Mouse (Mus musculus) heart, embryonic 12.5 days (tissue): ENCODE results near the gene Fshr. TPM values are rescaled to one million over a fixed set of nuclear protein-coding genes. Genes with fewer than 3 reads are reported as not detected.

ENCODE experiments used
- ATAC-seq: fragments of 200-750 bp; cut with Nextera tagmentation; 2 replicates; pipeline ENCODE4 v1.8.0; 2017; ENCODE audit warnings: moderate TSS enrichment, moderate library complexity; ENCODE audit not compliant: insufficient number of reproducible peaks, low FRiP score
- H3K27ac ChIP-seq: fragments of 300-500 bp; sonication (generic); 2 replicates; pipeline ENCODE4 v1.5.1; 2016; ENCODE audit warnings: mild to moderate bottlenecking, moderate library complexity; ENCODE audit not compliant: poor library complexity, severe bottlenecking
- H3K27me3 ChIP-seq: fragments of 300-500 bp; sonication (generic); replicated peaks from 2 replicates; pipeline ENCODE4 v1.6.1; 2016; ENCODE audit warnings: mild to moderate bottlenecking, moderate library complexity
- H3K36me3 ChIP-seq: fragments of 300-500 bp; sonication (generic); 2 replicates; pipeline ENCODE4 v1.6.1; 2016; ENCODE audit warnings: mild to moderate bottlenecking, moderate library complexity
- H3K4me1 ChIP-seq: fragments of 300-500 bp; sonication (generic); replicated peaks from 2 replicates; pipeline ENCODE4 v1.6.1; 2016; ENCODE audit warnings: mild to moderate bottlenecking
- H3K4me2 ChIP-seq: fragments of 300-500 bp; sonication (generic); 2 replicates; pipeline ENCODE4 v1.6.1; 2016; ENCODE audit warnings: mild to moderate bottlenecking, moderate library complexity
- H3K4me3 ChIP-seq: fragments of 300-500 bp; sonication (generic); 2 replicates; pipeline ENCODE4 v1.5.1; 2016; ENCODE audit warnings: mild to moderate bottlenecking
- H3K9ac ChIP-seq: fragments of 300-500 bp; sonication (generic); 2 replicates; pipeline ENCODE4 v1.6.1; 2016; ENCODE audit warnings: mild to moderate bottlenecking, moderate library complexity
- H3K9me3 ChIP-seq: fragments of 300-500 bp; sonication (generic); replicated peaks from 2 replicates; pipeline ENCODE4 v1.6.1; 2016; ENCODE audit warnings: mild to moderate bottlenecking, moderate library complexity
- WGBS: fragments of 180-500 bp; shearing (Covaris S2); methylation state at CpG from one replicate; pipeline ENCODE4 v1.1.7; 2016; 5-methylcytosine and 5-hydroxymethylcytosine counted together
- polyA plus RNA-seq: library from polyadenylated mRNA; unstranded; fragments of >200 nt; fragmentation: Nextera tagmentation; extraction: Ambion mirVana; gene quantifications from 2 replicates; pipeline ENCODE4 v1.2.1, GENCODE M21; 2016

The Fshr gene
- polyA plus RNA-seq, 1 experiment from 2014 or later = not detected

GRCm38 (mm10) chr17:88966028-88966427, 234.4 kb downstream of the Fshr start:
- no peak overlapping the region for H3K4me3 ChIP-seq
- H3K27me3 ChIP-seq = no peaks in the 10 kb centered on the region
- no peak overlapping the region for H3K27ac ChIP-seq
- no peaks in the 10 kb centered on the region for H3K9me3 ChIP-seq
- no peaks in the 10 kb centered on the region for H3K4me1 ChIP-seq
- H3K36me3 ChIP-seq = no peaks in the 10 kb centered on the region
- no peak overlapping the region for H3K9ac ChIP-seq
- ATAC-seq = no peak
- 64% methylated on average over 3 of the region's 3 CpGs for WGBS
- no peak overlapping the region for H3K4me2 ChIP-seq

DNA sequence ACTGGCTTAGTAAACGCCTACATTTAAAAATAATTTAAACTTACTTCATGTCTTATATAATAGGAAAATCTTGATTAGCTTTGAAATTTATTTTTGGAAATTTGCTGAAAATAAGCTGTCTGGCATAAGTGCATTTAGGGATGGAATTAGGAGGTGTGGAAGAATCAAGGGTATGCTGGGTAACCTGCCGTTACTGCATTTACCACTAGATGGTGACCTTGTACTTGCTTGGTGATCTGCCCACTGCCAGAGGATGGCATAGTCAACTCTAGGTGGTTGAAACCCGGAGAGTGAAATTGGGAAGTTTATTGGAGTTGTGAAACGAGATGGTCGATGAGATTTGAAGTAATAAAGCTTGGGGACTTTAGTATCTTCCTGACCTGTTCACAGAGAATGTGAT, 246.5 kb downstream of the Fshr start:
- H3K27me3 ChIP-seq = no peaks in the 10 kb centered on the region
- ATAC-seq = no peak
- WGBS = 27% methylated on average over 5 of the region's 5 CpGs
- no peak overlapping the region for H3K4me2 ChIP-seq
- H3K27ac ChIP-seq = no peak overlapping the region
- no peaks in the 10 kb centered on the region for H3K36me3 ChIP-seq
- no peak overlapping the region for H3K4me3 ChIP-seq
- H3K4me1 ChIP-seq = no peaks in the 10 kb centered on the region
- H3K9me3 ChIP-seq = no peaks in the 10 kb centered on the region
- no peak overlapping the region for H3K9ac ChIP-seq

- WGBS = 24% methylated on average over 4 of the region's 4 CpGs
- no peak for ATAC-seq
- H3K9me3 ChIP-seq = no peaks in the 10 kb centered on the region
Measured at GRCm38 (mm10) chr17:88938153-88938681, 262.3 kb downstream of the Fshr start.

DNA sequence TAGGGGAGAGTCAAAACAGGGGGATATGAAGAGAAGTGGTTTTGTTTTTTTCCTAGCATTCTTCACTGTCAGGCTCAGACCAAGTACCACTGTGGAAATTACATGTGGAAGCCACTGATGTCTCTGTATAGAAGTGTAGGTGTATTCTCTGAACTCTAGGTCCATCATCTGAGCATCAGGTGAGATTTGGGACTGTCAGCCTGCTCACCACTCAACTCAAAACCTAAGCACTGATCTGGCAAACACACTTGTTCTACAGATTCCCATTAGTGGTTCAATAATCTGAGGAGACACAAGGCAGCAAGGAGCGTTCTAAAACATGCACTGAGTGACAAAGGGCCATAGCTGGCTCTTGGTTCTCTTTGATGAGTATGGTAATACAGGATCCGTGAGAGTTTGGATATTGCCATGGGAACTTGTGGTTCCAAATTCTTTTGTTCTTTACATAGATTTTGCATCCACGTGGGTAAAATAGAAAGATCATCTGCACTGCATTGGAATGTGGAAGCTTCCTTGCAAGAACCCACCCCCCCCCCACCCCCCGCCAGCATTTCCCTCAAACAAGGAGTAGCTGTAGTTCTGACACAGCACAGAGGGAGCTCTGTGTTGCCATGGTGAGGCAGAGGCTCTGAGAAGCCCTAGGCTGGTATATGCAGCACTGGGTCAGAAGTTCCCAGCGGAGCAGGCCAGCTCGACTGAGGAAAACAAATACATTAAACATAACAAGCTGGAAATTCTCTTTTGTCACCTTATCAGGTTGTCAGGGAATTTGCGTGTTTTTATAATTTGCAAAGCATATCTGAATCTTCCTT, 262.9 kb downstream of the Fshr start:
- no peaks in the 10 kb centered on the region for H3K27me3 ChIP-seq
- H3K4me3 ChIP-seq = no peak overlapping the region
- H3K9ac ChIP-seq = no peak overlapping the region
- WGBS = 29% methylated on average over 7 of the region's 7 CpGs
- ATAC-seq = no peak
- H3K27ac ChIP-seq = no peak overlapping the region
- no peaks in the 10 kb centered on the region for H3K9me3 ChIP-seq
- no peak overlapping the region for H3K4me2 ChIP-seq
- peaks cover 4% of the 10 kb centered on the region; the same call in 1 of the 2 replicates for H3K4me1 ChIP-seq
- no peaks in the 10 kb centered on the region for H3K36me3 ChIP-seq

More at GRCm38 (mm10) chr17:88938153-88938681, 262.3 kb downstream of the Fshr start:
- no peaks in the 10 kb centered on the region for H3K36me3 ChIP-seq
- H3K4me2 ChIP-seq = no peak overlapping the region
- H3K4me3 ChIP-seq = no peak overlapping the region
- peaks cover 4% of the 10 kb centered on the region; the same call in 1 of the 2 replicates for H3K4me1 ChIP-seq
- no peak overlapping the region for H3K27ac ChIP-seq
- no peaks in the 10 kb centered on the region for H3K27me3 ChIP-seq
- H3K9ac ChIP-seq = no peak overlapping the region

DNA sequence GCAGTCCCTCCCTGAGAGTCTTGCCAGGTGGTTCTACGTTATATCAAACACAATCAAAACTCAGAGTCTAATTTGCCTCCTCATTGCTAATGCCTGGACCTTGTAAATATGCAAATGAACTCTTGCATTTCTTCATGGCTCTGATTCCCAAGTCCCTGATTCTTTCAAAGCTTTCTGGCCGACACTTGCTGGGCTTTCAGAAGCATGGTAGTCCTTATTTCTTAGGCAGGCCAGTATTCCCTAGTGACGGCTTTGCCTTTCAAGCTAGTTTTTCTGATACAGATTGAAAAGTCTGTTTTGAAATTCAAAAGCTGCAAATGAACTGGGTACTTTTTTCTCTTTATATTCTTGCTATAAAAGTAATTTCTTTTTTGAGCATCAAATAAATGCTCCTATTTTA, 263.5 kb downstream of the Fshr start:
- Histone ChIP-seq H3K4me1 (peaks cover 4% of the 10 kb centered on the region; the same call in 1 of the 2 replicates), H3K27ac (no peak overlapping the region), H3K4me2 (no peak overlapping the region), H3K4me3 (no peak overlapping the region), H3K27me3 (no peaks in the 10 kb centered on the region), H3K36me3 (no peaks in the 10 kb centered on the region), H3K9me3 (no peaks in the 10 kb centered on the region), H3K9ac (no peak overlapping the region)
- 80% methylated on average over 3 of the region's 3 CpGs for WGBS
- ATAC-seq = no peak
